Mouse (Mus musculus): ENCODE results near the gene Krt8. TPM values are rescaled to one million over a fixed set of nuclear protein-coding genes. Genes with fewer than 3 reads are reported as not detected.

Gene Krt8
- total and polyA plus RNA-seq, 3 experiments = not detected

- Histone ChIP-seq H3K4me3 (ENCODE audit: low read depth, low read length) (no peak overlapping the region), H3K4me1 (ENCODE audit: insufficient read depth, low read depth, low read length) (no peaks in the 10 kb centered on the region), H3K36me3 (replicated peaks) (no peaks in the 10 kb centered on the region), H3K27me3 (ENCODE audit: insufficient read depth, low read length) (peaks cover 10% of the 10 kb centered on the region), H3K9me3 (replicated peaks) (no peaks in the 10 kb centered on the region)
- ATAC-seq (ENCODE audit: extremely low read depth, insufficient number of reproducible peaks, low FRiP score, poor library complexity, severe bottlenecking) (no peak), DNase-seq (ENCODE audit: low spot score) (no peak)
- TF ChIP-seq GATA1 (IDR thresholded peaks at IDR 0.05; ENCODE audit: borderline replicate concordance, low read length) (no peak), POLR2AphosphoS5 (IDR thresholded peaks at IDR 0.05; ENCODE audit: insufficient replicate concordance, low read depth, low read length) (no peak), TAL1 (conservative IDR thresholded peaks at IDR 0.05; ENCODE audit: low read depth, low read length) (no peak), GATA2 (IDR thresholded peaks at IDR 0.05; ENCODE audit: borderline replicate concordance, low read depth, low read length) (no peak), CTCF (IDR thresholded peaks at IDR 0.05; ENCODE audit: low read depth, low read length) (no peak)
Observed at GRCm38 (mm10) chr15:102041951-102042350, 37.7 kb upstream of the Krt8 start.

- DNase-seq (ENCODE audit: low spot score) (no peak), ATAC-seq (ENCODE audit: extremely low read depth, insufficient number of reproducible peaks, low FRiP score, poor library complexity, severe bottlenecking) (no peak)
- TF ChIP-seq TAL1 (conservative IDR thresholded peaks at IDR 0.05; ENCODE audit: low read depth, low read length) (no peak), GATA1 (IDR thresholded peaks at IDR 0.05; ENCODE audit: borderline replicate concordance, low read length) (no peak), POLR2AphosphoS5 (IDR thresholded peaks at IDR 0.05; ENCODE audit: insufficient replicate concordance, low read depth, low read length) (no peak), CTCF (IDR thresholded peaks at IDR 0.05; ENCODE audit: low read depth, low read length) (no peak), GATA2 (IDR thresholded peaks at IDR 0.05; ENCODE audit: borderline replicate concordance, low read depth, low read length) (no peak)
- H3K4me3 ChIP-seq (ENCODE audit: low read depth, low read length) = no peak overlapping the region
- H3K27me3 ChIP-seq (ENCODE audit: insufficient read depth, low read length) = peaks cover 8% of the 10 kb centered on the region
- no peaks in the 10 kb centered on the region for H3K36me3 ChIP-seq (replicated peaks)
- H3K9me3 ChIP-seq (replicated peaks) = no peaks in the 10 kb centered on the region
- H3K4me1 ChIP-seq (ENCODE audit: insufficient read depth, low read depth, low read length) = no peaks in the 10 kb centered on the region
Observed at GRCm38 (mm10) chr15:102040277-102040676, 36.0 kb upstream of the Krt8 start.

GRCm38 (mm10) chr15:102034121-102035053 is 30.1 kb upstream of the Krt8 start:
- H3K4me1 ChIP-seq (ENCODE audit: insufficient read depth, low read depth, low read length) = no peaks in the 10 kb centered on the region
- DNase-seq (ENCODE audit: low spot score) (no peak), ATAC-seq (ENCODE audit: extremely low read depth, insufficient number of reproducible peaks, low FRiP score, poor library complexity, severe bottlenecking) (no peak)
- TF ChIP-seq CTCF (IDR thresholded peaks at IDR 0.05; ENCODE audit: low read depth, low read length) = no peak
- no peak for TF ChIP-seq TAL1 (conservative IDR thresholded peaks at IDR 0.05; ENCODE audit: low read depth, low read length)
- no peak for TF ChIP-seq POLR2AphosphoS5 (IDR thresholded peaks at IDR 0.05; ENCODE audit: insufficient replicate concordance, low read depth, low read length)
- no peak for TF ChIP-seq GATA1 (IDR thresholded peaks at IDR 0.05; ENCODE audit: borderline replicate concordance, low read length)
- no peak for TF ChIP-seq GATA2 (IDR thresholded peaks at IDR 0.05; ENCODE audit: borderline replicate concordance, low read depth, low read length)
- no peaks in the 10 kb centered on the region for H3K36me3 ChIP-seq (replicated peaks)
- H3K27me3 ChIP-seq (ENCODE audit: insufficient read depth, low read length) = 0 out of 2 replicates have a peak, but pooled peaks cover 2% of the 10 kb centered on the region
- no peak overlapping the region for H3K4me3 ChIP-seq (ENCODE audit: low read depth, low read length)
- no peaks in the 10 kb centered on the region for H3K9me3 ChIP-seq (replicated peaks)

GRCm38 (mm10) chr15:102028040-102028439 is 23.8 kb upstream of the Krt8 start, which contains the start of gene Krt18:
Gene Krt18, plus strand, starts transcription at chr15:102028180.
- no peak for ATAC-seq (ENCODE audit: extremely low read depth, insufficient number of reproducible peaks, low FRiP score, poor library complexity, severe bottlenecking)
- no peak for TF ChIP-seq POLR2AphosphoS5 (IDR thresholded peaks at IDR 0.05; ENCODE audit: insufficient replicate concordance, low read depth, low read length)

GRCm38 (mm10) chr15:102026430-102026829 is 22.1 kb upstream of the Krt8 start:
- Histone ChIP-seq H3K27me3 (ENCODE audit: insufficient read depth, low read length) (peaks cover 30% of the 10 kb centered on the region), H3K4me3 (ENCODE audit: low read depth, low read length) (no peak overlapping the region)

More at GRCm38 (mm10) chr15:102028040-102028439, 23.8 kb upstream of the Krt8 start, which contains the start of gene Krt18:
- Histone ChIP-seq H3K36me3 (replicated peaks) (no peaks in the 10 kb centered on the region), H3K9me3 (replicated peaks) (no peaks in the 10 kb centered on the region), H3K4me3 (ENCODE audit: low read depth, low read length) (no peak within 1 kb of the TSS), H3K27me3 (ENCODE audit: insufficient read depth, low read length) (peaks cover 30% of the 10 kb centered on the region), H3K4me1 (ENCODE audit: insufficient read depth, low read depth, low read length) (peaks cover 5% of the 10 kb centered on the region; the same call in 1 of the 2 replicates)
- no peak for DNase-seq (ENCODE audit: low spot score)

GRCm38 (mm10) chr15:102025136-102025872 is 21.0 kb upstream of the Krt8 start:
- Histone ChIP-seq H3K27me3 (ENCODE audit: insufficient read depth, low read length) (peaks cover 33% of the 10 kb centered on the region), H3K9me3 (replicated peaks) (no peaks in the 10 kb centered on the region), H3K4me3 (ENCODE audit: low read depth, low read length) (no peak overlapping the region), H3K4me1 (ENCODE audit: insufficient read depth, low read depth, low read length) (peaks cover 5% of the 10 kb centered on the region; the same call in 1 of the 2 replicates), H3K36me3 (replicated peaks) (no peaks in the 10 kb centered on the region)
- no peak for TF ChIP-seq GATA2 (IDR thresholded peaks at IDR 0.05; ENCODE audit: borderline replicate concordance, low read depth, low read length)
- TF ChIP-seq TAL1 (conservative IDR thresholded peaks at IDR 0.05; ENCODE audit: low read depth, low read length) = no peak
- no peak for TF ChIP-seq GATA1 (IDR thresholded peaks at IDR 0.05; ENCODE audit: borderline replicate concordance, low read length)
- no peak for TF ChIP-seq POLR2AphosphoS5 (IDR thresholded peaks at IDR 0.05; ENCODE audit: insufficient replicate concordance, low read depth, low read length)
- no peak for TF ChIP-seq CTCF (IDR thresholded peaks at IDR 0.05; ENCODE audit: low read depth, low read length)
- no peak for ATAC-seq (ENCODE audit: extremely low read depth, insufficient number of reproducible peaks, low FRiP score, poor library complexity, severe bottlenecking)
- no peak for DNase-seq (ENCODE audit: low spot score)

More at GRCm38 (mm10) chr15:102026430-102026829, 22.1 kb upstream of the Krt8 start:
- Histone ChIP-seq H3K9me3 (replicated peaks) (no peaks in the 10 kb centered on the region), H3K4me1 (ENCODE audit: insufficient read depth, low read depth, low read length) (peaks cover 5% of the 10 kb centered on the region; the same call in 1 of the 2 replicates), H3K36me3 (replicated peaks) (no peaks in the 10 kb centered on the region)
- DNase-seq (ENCODE audit: low spot score) (no peak), ATAC-seq (ENCODE audit: extremely low read depth, insufficient number of reproducible peaks, low FRiP score, poor library complexity, severe bottlenecking) (no peak)
- TF ChIP-seq GATA2 (IDR thresholded peaks at IDR 0.05; ENCODE audit: borderline replicate concordance, low read depth, low read length) (no peak), POLR2AphosphoS5 (IDR thresholded peaks at IDR 0.05; ENCODE audit: insufficient replicate concordance, low read depth, low read length) (no peak), GATA1 (IDR thresholded peaks at IDR 0.05; ENCODE audit: borderline replicate concordance, low read length) (no peak), TAL1 (conservative IDR thresholded peaks at IDR 0.05; ENCODE audit: low read depth, low read length) (no peak), CTCF (IDR thresholded peaks at IDR 0.05; ENCODE audit: low read depth, low read length) (no peak)
